Comparison of ENCODE assay signal across 22 mouse cellular contexts in the genomic region with DNA sequence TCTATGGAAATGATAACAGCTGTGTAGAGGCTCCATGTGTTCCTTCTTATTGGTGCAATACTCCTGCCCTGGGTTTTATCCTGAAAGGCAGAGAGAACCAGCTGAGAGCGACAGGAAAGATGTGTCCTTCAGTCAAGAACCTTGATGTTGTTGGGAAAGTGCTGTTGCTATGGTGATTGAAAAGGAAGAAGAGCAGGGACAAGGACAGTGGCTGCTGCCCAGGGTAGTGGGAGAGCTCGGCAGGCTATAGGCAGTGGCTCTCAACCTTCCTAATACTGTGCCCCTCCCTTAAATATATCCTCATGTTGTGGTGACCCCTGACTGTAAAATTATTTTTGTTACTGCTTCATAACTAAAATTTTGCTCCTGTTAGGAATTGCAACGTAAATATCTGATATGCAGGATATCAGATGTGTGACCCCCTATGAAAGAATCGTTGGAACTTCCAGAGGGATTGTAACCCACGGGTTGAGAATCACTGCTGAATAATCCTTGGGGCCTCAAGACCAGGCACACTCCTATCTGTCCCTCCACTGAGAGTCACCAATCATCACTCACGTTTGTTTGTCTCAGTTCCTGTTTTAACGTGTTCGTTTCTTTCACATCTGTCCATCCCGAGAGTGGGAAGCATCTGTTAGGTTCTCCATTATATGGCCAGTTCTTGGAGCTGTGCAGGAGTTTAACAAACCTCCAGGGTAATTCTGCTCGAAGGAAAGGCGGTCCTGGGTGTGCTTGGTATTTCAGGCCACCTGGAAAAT.
DNase-seq lines count a peak whose midpoint lies in the region; ATAC-seq and TF ChIP-seq lines count a peak whose summit lies in the region.
"Had no signal": no experiment of that assay in that cellular context is flagged by ENCODE, and none has a peak within 500 bp of the region (broad histone marks: within the 10 kb centered on the region; RNA-seq: fewer than 3 reads in every experiment).

No protein-coding gene starts in this region.

- no peak for TF ChIP-seq CTCF in hindbrain, postnatal 0 days (IDR thresholded peaks at IDR 0.05; ENCODE audit: low read depth)
- TF ChIP-seq CTCF in brain, embryonic 14.5 days (IDR thresholded peaks at IDR 0.05; ENCODE audit: borderline replicate concordance, extremely low read depth, insufficient read depth, insufficient read length) = no peak

- no peak overlapping the region for H3K4me3 ChIP-seq in hindbrain, postnatal 0 days (ENCODE audit: low read length)
- H3K4me3 ChIP-seq in hindbrain, embryonic 12.5 days = no peak overlapping the region
- H3K4me3 ChIP-seq: embryonic facial prominence, embryonic 15.5 days; erythroblast, embryonic 14.5 days; forebrain, embryonic 10.5 days; forebrain, embryonic 15.5 days; heart, adult 2 months; heart, embryonic 12.5 days had no signal

- 0 out of 2 replicates have a peak, but pooled peaks have one; percentile 29 for ATAC-seq in hindbrain, postnatal 0 days
- no peak for ATAC-seq in hindbrain, embryonic 12.5 days (ENCODE audit: low FRiP score)
- ATAC-seq: forebrain, embryonic 15.5 days; hindbrain, embryonic 16.5 days had no signal

- peak overlapping the region; percentile 15; the same call in 1 of the 2 replicates for H3K27ac ChIP-seq in hindbrain, postnatal 0 days
- H3K27ac ChIP-seq in hindbrain, embryonic 12.5 days = no peak overlapping the region
- H3K27ac ChIP-seq: embryonic facial prominence, embryonic 15.5 days; forebrain, embryonic 10.5 days; forebrain, embryonic 15.5 days; heart, adult 2 months had no signal

- H3K27me3 ChIP-seq in hindbrain, postnatal 0 days (ENCODE audit: insufficient read depth, low read length) = no peaks in the 10 kb centered on the region
- no peaks in the 10 kb centered on the region for H3K27me3 ChIP-seq in hindbrain, embryonic 12.5 days
- H3K27me3 ChIP-seq: embryonic facial prominence, embryonic 15.5 days; forebrain, embryonic 15.5 days had no signal

- peak; percentile 68 for DNase-seq in adrenal gland, adult 2 months
- no peak for DNase-seq in adrenal gland, adult 18-20 months (ENCODE audit: low spot score in 2 of 2)
- no peak for DNase-seq in hindbrain, postnatal 0 days (ENCODE audit: low spot score)
- DNase-seq in ovary, adult 18-20 months (ENCODE audit: low spot score) = peak; percentile 10
- no peak for DNase-seq in ovary, postnatal 36 days (ENCODE audit: low spot score)
- DNase-seq in brain, embryonic 14.5 days (ENCODE audit: low read depth) = peak; percentile 16
- no peak for DNase-seq in spleen, adult 18-20 months
- DNase-seq: cerebellum, adult 11 months; cerebellum, adult 8-10 months; cerebellum, postnatal 14 days; embryo, embryonic 11 days; gastrocnemius, postnatal 10 days; heart, adult 2 months; heart, postnatal 36 days; kidney, adult 11 months had no signal

- 70% methylated on average over 11 of the region's 11 CpGs for WGBS in hindbrain, postnatal 0 days
- WGBS in hindbrain, embryonic 12.5 days = 73% methylated on average over 11 of the region's 11 CpGs

- H3K9ac ChIP-seq in hindbrain, postnatal 0 days (replicated peaks; ENCODE audit: low read length) = no peak overlapping the region
- H3K9ac ChIP-seq in hindbrain, embryonic 12.5 days = no peak overlapping the region
- H3K9ac ChIP-seq: embryonic facial prominence, embryonic 15.5 days; forebrain, embryonic 15.5 days; heart, embryonic 12.5 days had no signal

- H3K4me1 ChIP-seq in hindbrain, postnatal 0 days (ENCODE audit: insufficient read depth, low read length) = 0 out of 2 replicates have a peak, but pooled peaks cover 4% of the 10 kb centered on the region
- H3K4me1 ChIP-seq in hindbrain, embryonic 12.5 days = no peaks in the 10 kb centered on the region
- H3K4me1 ChIP-seq: forebrain, embryonic 15.5 days; heart, embryonic 12.5 days had no signal

- H3K9me3 ChIP-seq in hindbrain, postnatal 0 days (ENCODE audit: low read length) = no peaks in the 10 kb centered on the region
- H3K9me3 ChIP-seq in hindbrain, embryonic 12.5 days (replicated peaks) = no peaks in the 10 kb centered on the region
- H3K9me3 ChIP-seq: embryonic facial prominence, embryonic 15.5 days; forebrain, embryonic 10.5 days; forebrain, embryonic 15.5 days; heart, embryonic 12.5 days had no signal

- no peak overlapping the region for H3K4me2 ChIP-seq in hindbrain, postnatal 0 days (ENCODE audit: low read depth, low read length)
- no peak overlapping the region for H3K4me2 ChIP-seq in hindbrain, embryonic 12.5 days (replicated peaks)
- H3K4me2 ChIP-seq: embryonic facial prominence, embryonic 15.5 days; forebrain, embryonic 15.5 days; heart, embryonic 12.5 days had no signal

- TF ChIP-seq POLR2A in brain, embryonic 14.5 days (IDR thresholded peaks at IDR 0.05; ENCODE audit: borderline replicate concordance, extremely low read depth, insufficient read depth, insufficient read length, poor library complexity, severe bottlenecking) = no peak

- no peaks in the 10 kb centered on the region for H3K36me3 ChIP-seq in hindbrain, postnatal 0 days (ENCODE audit: insufficient read depth, low read length)
- no peaks in the 10 kb centered on the region for H3K36me3 ChIP-seq in hindbrain, embryonic 12.5 days
- H3K36me3 ChIP-seq: embryonic facial prominence, embryonic 15.5 days; forebrain, embryonic 10.5 days; forebrain, embryonic 15.5 days; heart, embryonic 12.5 days had no signal

Comparison
In these comparisons a context has a peak if more than half of its experiments do, and no peak if none do; other contexts are left out.
1. DNase-seq: peak in adrenal gland, adult 2 months (single experiment), ovary, adult 18-20 months (single experiment) and brain, embryonic 14.5 days (single experiment); none in adrenal gland, adult 18-20 months (0 of 2), hindbrain, postnatal 0 days (single experiment), ovary, postnatal 36 days (single experiment) and spleen, adult 18-20 months (0 of 2).